Mouse (Mus musculus): ENCODE data around the gene Gch1.

- no peak for TF ChIP-seq GATA1 (IDR thresholded peaks at IDR 0.05; ENCODE audit: low read length)
- no peak for TF ChIP-seq TAL1 (IDR thresholded peaks at IDR 0.05; ENCODE audit: low read length)
Measured at GRCm38 (mm10) chr14:47160051-47160640, 29.1 kb downstream of the Gch1 start.

Data from erythroblast, embryonic 14.5 days (primary cell).